Mouse (Mus musculus): ENCODE data around the gene Lrfn4. TPM values are rescaled to one million over a fixed set of nuclear protein-coding genes. Genes with fewer than 3 reads are reported as not detected.

Gene Lrfn4
- polyA plus RNA-seq (2017; shearing (Covaris generic)): not detected

DNA sequence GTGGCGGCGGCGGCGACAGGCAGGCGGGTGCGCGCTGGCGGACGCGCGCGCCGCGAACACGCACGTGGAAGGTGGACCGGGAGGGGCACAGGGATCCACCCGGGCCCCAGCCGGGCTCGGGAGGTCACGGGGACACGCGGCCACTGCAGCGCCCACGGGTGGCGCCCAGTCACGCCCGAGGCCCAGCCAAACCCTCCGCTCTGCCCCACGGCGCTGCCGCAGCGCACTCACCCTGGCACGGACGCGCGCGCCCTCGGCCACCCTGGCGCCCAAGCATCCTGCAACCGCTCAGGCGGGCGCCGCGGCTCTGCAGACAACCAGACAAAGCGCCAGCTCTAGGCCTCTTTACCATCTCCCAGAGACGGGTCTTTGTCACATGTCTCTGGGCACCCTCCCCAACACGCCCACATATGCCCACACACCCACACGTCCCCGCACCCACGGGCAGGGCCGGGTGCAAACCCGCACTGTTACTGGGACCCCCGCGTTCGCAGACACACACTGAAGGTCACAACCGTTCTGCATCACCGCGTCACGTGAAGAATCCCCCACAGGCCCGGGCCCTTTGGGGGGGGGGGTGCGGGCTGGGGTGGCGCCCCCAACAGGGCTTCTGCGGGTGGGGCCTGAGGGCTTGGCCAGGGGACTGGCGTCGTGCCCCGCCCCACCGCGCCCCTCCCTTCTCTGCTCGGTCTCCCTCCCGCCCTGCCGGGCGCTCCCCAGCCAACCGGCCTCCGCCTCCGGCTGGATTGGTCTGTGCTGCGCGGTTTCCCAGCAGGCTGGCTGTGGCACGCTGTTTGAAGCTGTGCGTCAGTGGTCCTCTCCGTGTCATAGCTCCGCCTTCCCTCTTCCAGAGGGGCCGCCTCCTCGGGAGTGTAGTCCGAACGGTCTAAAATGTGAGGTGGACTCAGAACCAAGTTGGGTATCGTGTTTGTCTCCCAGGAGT lies at the start of gene Lrfn4:
Gene Lrfn4, minus strand, starts transcription at position 517 of the 943 bp plus-strand sequence.

DNA sequence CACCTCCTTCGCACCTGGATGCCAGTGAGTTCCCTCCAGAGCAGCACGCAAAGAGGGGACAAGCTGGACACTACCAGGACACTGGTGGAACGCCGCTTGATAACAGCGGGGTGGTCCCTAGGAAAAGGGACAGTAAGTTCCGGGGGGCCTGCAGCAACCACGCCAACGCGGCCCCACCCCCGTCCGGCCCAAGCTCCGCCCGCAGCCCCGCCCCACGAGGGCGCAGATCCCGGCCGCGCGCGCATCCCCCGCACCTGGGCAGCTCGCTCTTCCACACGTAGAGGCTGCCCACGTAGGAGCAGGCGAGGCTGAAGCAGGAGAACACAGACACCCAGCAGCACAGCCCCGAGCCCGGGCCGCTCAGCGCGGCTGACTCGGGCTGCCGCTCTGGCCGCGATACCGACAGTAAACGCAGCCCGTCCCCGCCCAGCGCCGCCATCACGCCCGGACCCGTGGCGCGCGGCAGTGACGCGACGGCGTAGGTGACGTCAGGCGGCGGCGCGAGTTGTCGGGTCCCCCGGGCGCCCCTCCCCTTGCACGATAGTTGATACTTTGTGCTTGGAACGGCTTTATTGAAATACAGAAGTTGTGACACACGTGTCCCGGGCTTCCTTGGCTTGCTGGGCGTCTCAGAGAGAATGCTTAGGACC lies 9.8 kb upstream of the Lrfn4 start, which contains the start of gene Rce1:
Gene Rce1, minus strand, starts transcription at position 463 of the 650 bp plus-strand sequence.

Other genes with a start within 250 kb of the Lrfn4 start
- gene Kdm2a, start 217.4 kb downstream of the Lrfn4 start, polyA plus RNA-seq (2017; shearing (Covaris generic)): 89.8 TPM
- 2.5 TPM for gene Rhod, start 176.2 kb downstream of the Lrfn4 start, polyA plus RNA-seq (2017; shearing (Covaris generic))
- gene Syt12, start 138.2 kb downstream of the Lrfn4 start, polyA plus RNA-seq (2017; shearing (Covaris generic)): 0.17 TPM
- not detected for gene 2010003K11Rik, start 117.1 kb downstream of the Lrfn4 start, polyA plus RNA-seq (2017; shearing (Covaris generic))
- gene Pcx, start 105.2 kb downstream of the Lrfn4 start, polyA plus RNA-seq (2017; shearing (Covaris generic)): 3.6 TPM
- gene Rce1, start 10.0 kb upstream of the Lrfn4 start, polyA plus RNA-seq (2017; shearing (Covaris generic)): 105 TPM
- gene Gm960, start 83.0 kb upstream of the Lrfn4 start, polyA plus RNA-seq (2017; shearing (Covaris generic)): not detected
- 0.21 TPM for gene Sptbn2, start 95.5 kb upstream of the Lrfn4 start, polyA plus RNA-seq (2017; shearing (Covaris generic))
- 75.2 TPM for gene Rbm4b, start 140.8 kb upstream of the Lrfn4 start, polyA plus RNA-seq (2017; shearing (Covaris generic))
- gene Rbm4, start 178.2 kb upstream of the Lrfn4 start, polyA plus RNA-seq (2017; shearing (Covaris generic)): 47.7 TPM
- 28.1 TPM for gene Gm21992, start 195.9 kb upstream of the Lrfn4 start, polyA plus RNA-seq (2017; shearing (Covaris generic))
- gene Rbm14, start 196.0 kb upstream of the Lrfn4 start, polyA plus RNA-seq (2017; shearing (Covaris generic)): 102 TPM
- 71.3 TPM for gene Ccs, start 223.7 kb upstream of the Lrfn4 start, polyA plus RNA-seq (2017; shearing (Covaris generic))
- gene Ccdc87, start 223.7 kb upstream of the Lrfn4 start, polyA plus RNA-seq (2017; shearing (Covaris generic)): not detected
- 13.9 TPM for gene Ctsf, start 239.5 kb upstream of the Lrfn4 start, polyA plus RNA-seq (2017; shearing (Covaris generic))